Mouse (Mus musculus) MEL (cell line): ENCODE results near the gene Slc30a4. TPM values are rescaled to one million over a fixed set of nuclear protein-coding genes. Genes with fewer than 3 reads are reported as not detected.

Source experiments
- DNase-seq: peaks from one replicate; pipeline ENCODE4 v3.0.0; 2011; ENCODE audit warnings: low read depth, low spot score
- H3K27ac ChIP-seq: 2 replicates; pipeline ENCODE4 v1.5.1; 2012; ENCODE audit warnings: low read depth, mild to moderate bottlenecking, control low read depth, low read length, moderate library complexity; ENCODE audit not compliant: control insufficient read depth
- H3K27me3 ChIP-seq, 2 experiments: fragments of 150-350 bp in 1 of 2; sonication (generic) in 1 of 2; 2 replicates each; pipeline ENCODE4 v1.6.1; 2012; ENCODE audit warnings: low read length in 2 of 2, mild to moderate bottlenecking in 2 of 2, improper control_type of control experiment in 1 of 2, moderate library complexity in 1 of 2; ENCODE audit not compliant: insufficient read depth in 2 of 2, control insufficient read depth in 1 of 2
- H3K36me3 ChIP-seq, 2 experiments: 2 replicates each; pipeline ENCODE4 v1.6.1; 2012 to 2014; ENCODE audit warnings: low read length in 2 of 2, improper control_type of control experiment in 1 of 2, inconsistent platforms in 1 of 2, mild to moderate bottlenecking in 1 of 2; ENCODE audit not compliant: insufficient read depth in 2 of 2, control insufficient read depth in 1 of 2
- H3K4me1 ChIP-seq, 2 experiments: fragments of 150-350 bp in 1 of 2; sonication (generic) in 1 of 2; 2 replicates each; pipeline ENCODE4 v1.6.1; 2012; ENCODE audit warnings: low read length in 2 of 2, improper control_type of control experiment in 1 of 2, mild to moderate bottlenecking in 1 of 2; ENCODE audit not compliant: insufficient read depth in 2 of 2, control insufficient read depth in 1 of 2
- H3K4me3 ChIP-seq, 2 experiments: fragments of 150-350 bp in 1 of 2; sonication (generic) in 1 of 2; 2 replicates each; pipeline ENCODE4 v1.5.1; 2012; ENCODE audit warnings: low read depth in 2 of 2, low read length in 2 of 2, mild to moderate bottlenecking in 2 of 2, moderate library complexity in 2 of 2, control low read depth in 1 of 2, improper control_type of control experiment in 1 of 2; ENCODE audit not compliant: control insufficient read depth in 1 of 2, insufficient read depth in 1 of 2
- H3K79me2 ChIP-seq: 2 replicates; pipeline ENCODE4 v1.6.1; 2012; ENCODE audit warnings: mild to moderate bottlenecking, low read length, moderate library complexity; ENCODE audit not compliant: control insufficient read depth, poor library complexity, insufficient read depth
- H3K9ac ChIP-seq: 2 replicates; pipeline ENCODE4 v1.6.1; 2012; ENCODE audit warnings: low read depth, mild to moderate bottlenecking, control low read depth, low read length, moderate library complexity; ENCODE audit not compliant: control insufficient read depth, poor library complexity, severe bottlenecking
- H3K9me3 ChIP-seq: fragments of 150-350 bp; sonication (generic); replicated peaks from 2 replicates; pipeline ENCODE4 v1.6.1; 2012; ENCODE audit warnings: mild to moderate bottlenecking, low read length, improper control_type of control experiment, moderate library complexity; ENCODE audit not compliant: insufficient read depth
- CTCF ChIP-seq, 3 experiments: IDR thresholded peaks in 2 of 3; conservative IDR thresholded peaks in 1 of 3; 2 replicates each; pipeline ENCODE4 v1.5.1; 2011 to 2012; ENCODE audit warnings: low read length in 3 of 3, low read depth in 2 of 3, mild to moderate bottlenecking in 2 of 3, improper control_type of control experiment in 1 of 3, inconsistent platforms in 1 of 3, mixed read lengths in 1 of 3, moderate library complexity in 1 of 3; ENCODE audit not compliant: control insufficient read depth in 1 of 3, insufficient read depth in 1 of 3, poor library complexity in 1 of 3, severe bottlenecking in 1 of 3
- ETS1 ChIP-seq: IDR thresholded peaks from 2 replicates; pipeline ENCODE4 v1.6.1; 2012; ENCODE audit warnings: low read depth, mild to moderate bottlenecking, inconsistent platforms, low read length, improper control_type of control experiment, moderate library complexity
- HCFC1 ChIP-seq: IDR thresholded peaks from 2 replicates; pipeline ENCODE4 v1.6.1; 2012; ENCODE audit warnings: low read depth, mild to moderate bottlenecking, inconsistent platforms, low read length, improper control_type of control experiment, moderate library complexity
- JUND ChIP-seq: IDR thresholded peaks from 2 replicates; pipeline ENCODE4 v1.6.1; 2011; ENCODE audit warnings: low read depth, mild to moderate bottlenecking, improper control_type of control experiment, low read length
- KAT2A ChIP-seq: conservative IDR thresholded peaks from 2 replicates; pipeline ENCODE4 v1.6.1; 2012; ENCODE audit warnings: low read depth, low read length, improper control_type of control experiment, inconsistent platforms
- MAFK ChIP-seq: IDR thresholded peaks from 2 replicates; pipeline ENCODE4 v1.6.1; 2011; ENCODE audit warnings: low read depth, mild to moderate bottlenecking, low read length, improper control_type of control experiment, borderline replicate concordance
- MEF2A ChIP-seq: IDR thresholded peaks from 2 replicates; pipeline ENCODE4 v1.6.1; 2014; ENCODE audit warnings: low read depth, mild to moderate bottlenecking, inconsistent platforms, low read length, improper control_type of control experiment; ENCODE audit not compliant: poor library complexity, insufficient replicate concordance, severe bottlenecking; ENCODE audit errors: extremely low read depth
- MYB ChIP-seq: IDR thresholded peaks from 2 replicates; pipeline ENCODE4 v1.6.1; 2011; ENCODE audit warnings: mild to moderate bottlenecking, low read depth, low read length, improper control_type of control experiment
- POLR2A ChIP-seq, 2 experiments: IDR thresholded peaks; 2 replicates each; pipeline ENCODE4 v1.6.1; 2011 to 2012; ENCODE audit warnings: low read length in 2 of 2, mild to moderate bottlenecking in 2 of 2, control low read depth in 1 of 2, improper control_type of control experiment in 1 of 2, low read depth in 1 of 2, moderate library complexity in 1 of 2; ENCODE audit not compliant: control insufficient read depth in 1 of 2, insufficient read depth in 1 of 2, poor library complexity in 1 of 2
- POLR2AphosphoS5 ChIP-seq: IDR thresholded peaks from 2 replicates; pipeline ENCODE4 v1.6.1; 2012; ENCODE audit warnings: low read depth, borderline replicate concordance, mild to moderate bottlenecking, inconsistent platforms, low read length, moderate library complexity, mixed read lengths
- RAD21 ChIP-seq: IDR thresholded peaks from 2 replicates; pipeline ENCODE4 v1.6.1; 2011; ENCODE audit warnings: mild to moderate bottlenecking, low read depth, low read length, improper control_type of control experiment
- SIN3A ChIP-seq: IDR thresholded peaks from 2 replicates; pipeline ENCODE4 v1.6.1; 2012; ENCODE audit warnings: low read length, improper control_type of control experiment, inconsistent platforms
- SMC3 ChIP-seq: IDR thresholded peaks from 2 replicates; pipeline ENCODE4 v1.6.1; 2011; ENCODE audit warnings: low read depth, low read length, improper control_type of control experiment
- TCF12 ChIP-seq: IDR thresholded peaks from 2 replicates; pipeline ENCODE4 v1.6.1; 2014; ENCODE audit warnings: low read depth, mild to moderate bottlenecking, inconsistent platforms, low read length, improper control_type of control experiment, moderate library complexity
- ZNF384 ChIP-seq: IDR thresholded peaks from 2 replicates; pipeline ENCODE4 v1.6.1; 2012; ENCODE audit warnings: low read depth, mild to moderate bottlenecking, inconsistent platforms, low read length, improper control_type of control experiment
- polyA plus RNA-seq, 2 experiments: library from polyadenylated mRNA; stranded (reverse) in 1 of 2; unstranded in 1 of 2; fragments of >175 nt in 1 of 2; fragments of >200 nt in 1 of 2; gene quantifications; 2 replicates each; pipeline versions ENCODE4 v1.2.1 to v1.2.4; 2012; ENCODE audit warnings: low replicate concordance in 2 of 2, low read depth in 1 of 2; ENCODE audit not compliant: insufficient read length in 2 of 2, insufficient read depth in 1 of 2, missing spikeins in 1 of 2
- total RNA-seq: library from RNA; depleted of rRNA; stranded (reverse); fragments of 300-350 nt; gene quantifications from 2 replicates; pipeline ENCODE4 v1.2.3, GENCODE M21; 2012

Slc30a4 gene
- total and polyA plus RNA-seq, 3 experiments, result not detected

GRCm38 (mm10) chr2:122638029-122638428, 64.4 kb downstream of the Slc30a4 start:
- Histone ChIP-seq H3K9ac (no peak overlapping the region), H3K27ac (no peak overlapping the region)

GRCm38 (mm10) chr2:122637526-122637997, 64.9 kb downstream of the Slc30a4 start:
- no peak for DNase-seq
- no peak for TF ChIP-seq SMC3
- TF ChIP-seq CTCF (IDR thresholded peaks at IDR 0.05 in 2 of 3, conservative IDR thresholded peaks at IDR 0.05 in 1 of 3; ENCODE audit: control insufficient read depth in 1 of 3, insufficient read depth in 1 of 3, low read depth in 2 of 3, low read length in 3 of 3, poor library complexity in 1 of 3, severe bottlenecking in 1 of 3), result peak in 2 of 3 experiments; percentile 13 to 42; a peak in 4 of 6 replicates
- TF ChIP-seq POLR2AphosphoS5, result no peak
- TF ChIP-seq ETS1, result no peak
- TF ChIP-seq JUND, result no peak
- TF ChIP-seq, all 39 proteins: peak for 1
- Histone ChIP-seq H3K27me3 (peaks cover 0 to 2% of the 10 kb centered on the region in 2 experiments; a peak in 1 of 4 replicates), H3K4me1 (peaks cover 0 to 1% of the 10 kb centered on the region in 2 experiments; a peak in 1 of 4 replicates), H3K36me3 (peaks cover 0 to under 1% of the 10 kb centered on the region in 2 experiments; a peak in 2 of 4 replicates), H3K9ac (no peak overlapping the region), H3K79me2 (peaks cover 1% of the 10 kb centered on the region; the same call in 1 of the 2 replicates), H3K27ac (no peak overlapping the region), H3K4me3 (no peak overlapping the region), H3K9me3 (no peaks in the 10 kb centered on the region)

More at GRCm38 (mm10) chr2:122638029-122638428, 64.4 kb downstream of the Slc30a4 start:
- Histone ChIP-seq H3K79me2 (no peaks in the 10 kb centered on the region), H3K36me3 (no peaks in the 10 kb centered on the region), H3K4me3 (no peak overlapping the region), H3K4me1 (no peaks in the 10 kb centered on the region), H3K27me3 (peaks cover 0 to 2% of the 10 kb centered on the region in 2 experiments; a peak in 1 of 4 replicates), H3K9me3 (no peaks in the 10 kb centered on the region)
- TF ChIP-seq MAFK (no peak), SMC3 (no peak), CTCF (IDR thresholded peaks at IDR 0.05 in 2 of 3, conservative IDR thresholded peaks at IDR 0.05 in 1 of 3; ENCODE audit: control insufficient read depth in 1 of 3, insufficient read depth in 1 of 3, low read depth in 2 of 3, low read length in 3 of 3, poor library complexity in 1 of 3, severe bottlenecking in 1 of 3) (no peak), ZNF384 (no peak), MEF2A (no peak), RAD21 (no peak), TCF12 (no peak), POLR2A (IDR thresholded peaks at IDR 0.05; ENCODE audit: control insufficient read depth in 1 of 2, insufficient read depth in 1 of 2, low read depth in 1 of 2, low read length in 2 of 2, poor library complexity in 1 of 2) (no peak), MYB (no peak), JUND (no peak), HCFC1 (no peak), SIN3A (no peak), KAT2A (no peak)
- DNase-seq, result no peak
